Mouse (Mus musculus) ES-Bruce4 (cell line): ENCODE data around the gene Polr3gl. TPM values are rescaled to one million over a fixed set of nuclear protein-coding genes. Genes with fewer than 3 reads are reported as not detected.

ENCODE experiments used
- H3K27ac ChIP-seq: 2 replicates; pipeline ENCODE4 v1.5.1; 2012; ENCODE audit warnings: low read length, inconsistent platforms; ENCODE audit not compliant: insufficient read depth
- H3K27me3 ChIP-seq: 2 replicates; pipeline ENCODE4 v1.6.1; 2012; ENCODE audit warnings: mild to moderate bottlenecking, low read length, inconsistent platforms; ENCODE audit not compliant: control insufficient read depth, poor library complexity, insufficient read depth, severe bottlenecking
- H3K36me3 ChIP-seq: 2 replicates; pipeline ENCODE4 v1.6.1; 2012; ENCODE audit warnings: inconsistent platforms, mild to moderate bottlenecking, low read length, moderate library complexity; ENCODE audit not compliant: control insufficient read depth, poor library complexity, insufficient read depth, severe bottlenecking
- H3K4me1 ChIP-seq: one replicate; pipeline ENCODE4 v1.8.1; 2011; ENCODE audit warnings: low read length; ENCODE audit not compliant: control insufficient read depth, insufficient read depth
- H3K4me3 ChIP-seq: 2 replicates; pipeline ENCODE4 v1.5.1; 2011; ENCODE audit warnings: low read depth, mild to moderate bottlenecking, low read length
- H3K9ac ChIP-seq: 2 replicates; pipeline ENCODE4 v1.6.1; 2012; ENCODE audit warnings: low read depth, mild to moderate bottlenecking, inconsistent platforms; ENCODE audit not compliant: poor library complexity, severe bottlenecking
- H3K9me3 ChIP-seq: replicated peaks from 2 replicates; pipeline ENCODE4 v1.6.1; 2012; ENCODE audit warnings: mild to moderate bottlenecking, low read length, inconsistent platforms; ENCODE audit not compliant: control insufficient read depth, poor library complexity, insufficient read depth, severe bottlenecking
- CTCF ChIP-seq: IDR thresholded peaks from one replicate; pipeline ENCODE4 v1.8.1; 2011; ENCODE audit warnings: low read depth, low read length
- EP300 ChIP-seq: IDR thresholded peaks from 2 replicates; pipeline ENCODE4 v1.6.1; 2011; ENCODE audit warnings: low read depth, low read length; ENCODE audit not compliant: insufficient read depth
- POLR2A ChIP-seq: IDR thresholded peaks from one replicate; pipeline ENCODE4 v1.8.1; 2011; ENCODE audit warnings: low read length; ENCODE audit not compliant: insufficient read depth
- polyA plus RNA-seq: library from polyadenylated mRNA; stranded (reverse); fragments of >200 nt; gene quantifications from 2 replicates; pipeline ENCODE4 v1.2.4, GENCODE M21; 2011; ENCODE audit warnings: low read depth; ENCODE audit not compliant: missing spikeins, insufficient read depth, insufficient read length

The Polr3gl gene
- polyA plus RNA-seq, 1 experiment, result 16.2 TPM

DNA sequence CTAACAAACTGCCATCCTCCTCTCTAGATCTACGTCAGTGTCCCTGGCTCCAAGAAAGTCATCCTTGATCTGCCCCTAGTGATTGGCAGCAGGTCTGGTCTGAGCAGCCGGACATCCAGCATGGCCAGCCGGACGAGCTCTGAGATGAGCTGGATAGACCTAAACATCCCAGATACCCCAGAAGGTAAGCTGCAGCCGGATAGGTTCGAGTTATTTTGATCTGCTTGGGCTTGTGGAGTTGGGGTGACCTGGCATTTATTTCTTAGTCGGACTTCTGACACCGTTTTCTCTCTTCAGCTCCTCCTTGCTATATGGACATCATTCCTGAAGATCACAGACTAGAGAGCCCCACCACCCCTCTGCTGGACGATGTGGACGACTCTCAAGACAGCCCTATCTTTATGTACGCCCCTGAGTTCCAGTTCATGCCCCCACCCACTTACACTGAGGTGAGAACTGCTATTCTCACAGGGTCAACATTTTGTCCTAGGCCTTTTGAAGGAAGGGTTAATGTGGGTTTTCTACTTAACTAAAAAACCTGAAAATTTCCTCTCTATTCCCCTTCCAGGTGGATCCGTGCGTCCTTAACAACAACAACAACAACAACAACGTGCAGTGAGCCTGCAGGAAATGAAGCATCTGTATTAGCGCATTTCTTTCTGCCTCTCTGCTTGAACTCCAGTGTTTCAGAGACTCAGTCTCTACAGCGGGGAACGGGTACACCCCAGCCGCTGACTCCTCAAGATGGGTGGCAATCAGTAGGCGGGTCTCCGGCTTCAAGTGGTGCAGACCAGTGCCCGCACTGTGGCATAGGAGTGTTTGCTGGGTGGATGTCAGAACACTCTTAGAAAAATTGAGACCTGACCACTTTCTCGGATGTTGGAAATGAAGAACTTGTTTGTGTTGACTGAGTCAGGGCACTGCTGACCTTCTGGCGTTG is 33.8 kb downstream of the Polr3gl start:
- Histone ChIP-seq H3K27ac (peak overlapping the region; percentile 74), H3K4me1 (no peaks in the 10 kb centered on the region), H3K9me3 (no peaks in the 10 kb centered on the region), H3K9ac (peak overlapping the region; percentile 93), H3K27me3 (no peaks in the 10 kb centered on the region), H3K4me3 (peak overlapping the region; percentile 99), H3K36me3 (peaks cover 32% of the 10 kb centered on the region)
- TF ChIP-seq EP300 (no peak), POLR2A (no peak), CTCF (no peak)

DNA sequence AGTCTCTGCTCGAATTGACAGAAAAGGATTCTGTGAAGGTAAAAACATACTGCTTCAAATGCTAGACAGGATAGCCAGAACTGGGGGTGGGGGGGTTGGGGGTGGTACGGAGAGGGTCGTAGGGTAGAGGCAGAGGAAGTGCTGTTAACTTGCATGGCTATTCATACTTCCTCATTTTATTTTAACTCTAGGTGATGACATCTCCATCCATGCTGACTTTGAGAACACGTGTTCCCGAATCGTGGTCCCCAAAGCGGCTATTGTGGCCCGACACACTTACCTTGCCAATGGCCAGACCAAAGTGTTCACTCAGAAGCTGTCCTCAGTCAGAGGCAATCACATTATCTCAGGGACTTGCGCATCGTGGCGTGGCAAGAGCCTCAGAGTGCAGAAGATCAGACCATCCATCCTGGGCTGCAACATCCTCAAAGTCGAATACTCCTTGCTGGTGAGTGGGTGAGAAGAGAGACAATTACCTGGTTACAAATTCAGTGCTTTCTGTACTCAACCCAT is 34.5 kb downstream of the Polr3gl start:
- Histone ChIP-seq H3K9ac (peak overlapping the region; percentile 93), H3K27ac (peak overlapping the region; percentile 74), H3K27me3 (no peaks in the 10 kb centered on the region), H3K4me3 (peak overlapping the region; percentile 99), H3K4me1 (no peaks in the 10 kb centered on the region), H3K36me3 (peaks cover 32% of the 10 kb centered on the region), H3K9me3 (no peaks in the 10 kb centered on the region)
- TF ChIP-seq POLR2A (peak; percentile 18), CTCF (no peak)

DNA sequence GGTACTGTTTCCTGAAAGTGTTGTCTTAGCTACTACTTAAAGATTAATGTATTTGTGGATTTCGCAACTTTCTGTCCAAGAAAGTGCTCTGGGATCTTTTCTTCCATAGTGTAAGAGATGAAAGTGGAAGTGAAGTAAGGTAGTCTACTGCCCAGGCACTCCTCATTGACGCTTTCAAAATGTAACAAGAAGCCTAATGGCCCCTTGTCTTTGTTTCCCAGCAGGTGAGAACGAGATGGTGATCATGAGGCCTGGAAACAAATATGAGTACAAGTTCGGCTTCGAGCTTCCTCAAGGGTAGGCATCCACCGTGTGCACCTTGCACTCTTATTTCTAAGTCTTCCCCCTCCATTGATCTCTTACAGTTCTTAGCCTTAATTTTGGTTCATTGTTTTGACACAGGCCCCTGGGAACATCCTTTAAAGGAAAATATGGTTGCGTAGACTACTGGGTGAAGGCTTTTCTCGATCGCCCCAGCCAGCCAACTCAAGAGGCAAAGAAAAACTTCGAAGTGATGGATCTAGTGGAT is 35.2 kb downstream of the Polr3gl start:
- Histone ChIP-seq H3K9me3 (no peaks in the 10 kb centered on the region), H3K4me1 (no peaks in the 10 kb centered on the region), H3K36me3 (peaks cover 32% of the 10 kb centered on the region), H3K27me3 (no peaks in the 10 kb centered on the region), H3K27ac (peak overlapping the region; percentile 64), H3K4me3 (peak overlapping the region; percentile 99), H3K9ac (peak overlapping the region; percentile 93)
- TF ChIP-seq POLR2A, result no peak
- no peak for TF ChIP-seq CTCF
- no peak for TF ChIP-seq EP300

DNA sequence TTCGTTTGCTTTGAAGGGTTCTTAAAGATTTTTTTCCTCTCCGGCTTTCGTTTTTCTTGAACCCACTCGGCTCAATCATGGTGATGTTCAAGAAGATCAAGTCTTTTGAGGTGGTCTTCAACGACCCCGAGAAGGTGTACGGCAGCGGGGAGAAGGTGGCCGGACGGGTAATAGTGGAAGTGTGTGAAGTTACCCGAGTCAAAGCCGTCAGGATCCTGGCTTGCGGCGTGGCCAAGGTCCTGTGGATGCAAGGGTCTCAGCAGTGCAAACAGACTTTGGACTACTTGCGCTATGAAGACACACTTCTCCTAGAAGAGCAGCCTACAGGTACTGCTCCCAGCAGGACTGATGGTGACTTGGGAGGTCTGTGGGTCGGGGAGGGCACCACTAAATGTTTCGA is 35.8 kb downstream of the Polr3gl start:
- H3K4me1 ChIP-seq, result no peaks in the 10 kb centered on the region
- H3K27ac ChIP-seq, result peak overlapping the region; percentile 64
- H3K9ac ChIP-seq, result peak overlapping the region; percentile 93
- no peaks in the 10 kb centered on the region for H3K9me3 ChIP-seq
- H3K36me3 ChIP-seq, result peaks cover 32% of the 10 kb centered on the region
- no peak for TF ChIP-seq EP300
- peak; percentile 87 for TF ChIP-seq POLR2A
- peak overlapping the region; percentile 99 for H3K4me3 ChIP-seq
- no peaks in the 10 kb centered on the region for H3K27me3 ChIP-seq

DNA sequence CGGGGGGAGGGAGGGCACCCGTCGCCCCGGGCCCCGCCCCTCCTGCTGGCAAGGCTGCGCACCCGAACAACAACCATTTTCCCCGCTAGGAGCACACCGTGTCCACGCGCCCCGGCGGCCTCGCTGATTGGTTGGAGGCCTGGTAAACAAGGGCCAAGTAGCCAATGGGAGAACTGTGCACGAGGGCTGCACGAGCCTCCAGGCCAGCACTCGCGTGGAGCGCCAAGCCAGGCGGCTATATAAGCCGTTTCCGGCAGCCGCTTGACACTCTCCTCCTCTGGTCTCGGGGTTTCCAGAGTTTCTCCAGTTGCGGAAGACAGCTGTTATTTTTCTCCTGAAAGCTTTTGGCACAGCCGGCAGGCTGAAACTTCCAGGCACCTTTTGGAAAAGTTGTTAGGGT is 36.3 kb downstream of the Polr3gl start, which contains the start of gene Txnip:
Gene Txnip, plus strand, starts transcription at position 264 of the 400 bp plus-strand sequence.
- no peaks in the 10 kb centered on the region for H3K4me1 ChIP-seq
- H3K27ac ChIP-seq, result peak within 1 kb of the TSS; percentile 92
- peaks cover 32% of the 10 kb centered on the region for H3K36me3 ChIP-seq
- H3K27me3 ChIP-seq, result no peaks in the 10 kb centered on the region
- TF ChIP-seq POLR2A (peak; percentile 99), CTCF (no peak), EP300 (peak; percentile 98)
- H3K4me3 ChIP-seq, result peak within 1 kb of the TSS; percentile 99
- H3K9ac ChIP-seq, result peak within 1 kb of the TSS; percentile 93
- H3K9me3 ChIP-seq, result no peaks in the 10 kb centered on the region
